Mouse (Mus musculus) heart, postnatal 0 days (tissue): Measurements from ENCODE around the gene Cops9.

ENCODE experiments used
- CTCF ChIP-seq: IDR thresholded peaks from 2 replicates; pipeline ENCODE4 v1.5.1; 2016; ENCODE audit warnings: antibody characterized with exemption, control low read depth, low read depth
- EP300 ChIP-seq: IDR thresholded peaks from 2 replicates; pipeline ENCODE4 v1.6.1; 2016; ENCODE audit warnings: antibody characterized with exemption, low read depth

DNA sequence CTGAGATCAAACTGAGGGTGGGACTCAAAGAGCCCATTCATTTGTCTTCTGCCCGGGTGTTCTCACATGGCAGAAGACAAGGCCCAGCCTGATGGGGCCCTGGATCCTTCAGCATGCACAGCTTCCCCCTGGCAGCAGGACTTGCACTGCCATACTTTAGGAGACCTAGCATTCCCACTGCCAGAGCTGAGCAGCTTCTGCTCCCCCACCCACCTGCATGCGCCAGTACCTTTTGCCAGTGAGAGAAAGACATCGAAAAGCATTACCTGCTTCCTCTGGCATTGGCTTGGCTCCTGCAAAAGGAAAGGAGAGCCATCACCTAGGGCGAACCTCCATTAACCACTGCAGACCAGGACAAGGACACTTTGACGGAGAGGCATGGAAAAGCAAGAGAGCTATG is 3.1 kb upstream of the Cops9 start:
- TF ChIP-seq CTCF (no peak), EP300 (no peak)
